Mouse (Mus musculus) heart, postnatal 10 days (tissue): ENCODE data around the gene Hist2h4. TPM values are rescaled to one million over a fixed set of nuclear protein-coding genes. Genes with fewer than 3 reads are reported as not detected.
"Not testable (repeated sequence)": the region's sequence is repeated elsewhere in the genome, so short reads cannot be mapped to it uniquely, and the experiment has no call there.

ENCODE experiments used
- DNase-seq, 2 experiments: peaks; one replicate each; pipeline ENCODE4 v3.0.0; 2021
- intact Hi-C: fragments of 180-260 bp; cut with DNase I; formaldehyde crosslinking; loops from one replicate; pipeline ENCODE4 v1.15.1; 2025
- total RNA-seq, 2 experiments: library from RNA; stranded (reverse); gene quantifications; 2 replicates each; pipeline ENCODE4 v1.2.3; 2021

Gene Hist2h4
- total RNA-seq, result 10 to 100 TPM; 49.8 to 51.8 TPM

GRCm38 (mm10) chr3:96262979-96263550 is at the start of gene Hist2h4:
Gene Hist2h4 (minus strand): TSS chr3:96263311.
- intact Hi-C loops, result no loop called here
- peak; percentile 97 to 98 for DNase-seq

DNA sequence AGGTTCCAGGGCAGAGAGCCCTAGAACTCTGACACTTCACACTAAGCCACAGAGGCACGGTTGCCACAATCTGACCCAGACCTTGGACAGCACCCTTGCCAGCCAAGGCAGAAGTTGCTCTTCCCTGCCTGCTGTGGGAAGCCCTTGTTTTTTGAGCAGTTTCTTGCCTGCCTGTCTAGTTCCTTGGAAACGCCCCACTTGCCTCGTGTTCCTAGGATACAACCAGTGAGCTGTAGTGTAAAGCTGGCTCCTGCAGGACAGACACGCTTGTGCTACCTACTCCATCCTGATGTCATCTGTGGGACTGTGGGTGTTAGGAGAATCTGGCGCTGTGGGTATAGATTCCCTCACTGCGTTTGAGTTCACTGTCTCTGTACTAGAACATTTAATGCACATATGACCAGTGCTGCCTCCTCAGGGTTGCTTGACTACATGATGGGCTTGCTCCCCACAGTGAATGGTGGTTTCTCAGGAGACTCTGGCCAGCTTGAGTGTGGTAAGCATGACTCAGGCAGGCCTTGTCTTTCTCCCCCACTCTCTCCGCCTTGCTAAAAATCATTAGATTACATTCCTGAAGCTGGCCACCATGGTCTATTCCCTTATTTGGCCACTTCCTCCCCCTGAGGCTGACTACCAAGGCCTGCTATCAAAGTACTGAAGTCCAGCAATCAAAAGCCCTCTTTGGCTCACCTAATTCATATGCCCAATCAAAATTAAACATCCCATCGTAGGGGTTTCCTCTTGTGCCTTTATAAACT is 49.4 kb upstream of the Hist2h4 start:
- intact Hi-C loops, result no loop called here
- no peak for DNase-seq

DNA sequence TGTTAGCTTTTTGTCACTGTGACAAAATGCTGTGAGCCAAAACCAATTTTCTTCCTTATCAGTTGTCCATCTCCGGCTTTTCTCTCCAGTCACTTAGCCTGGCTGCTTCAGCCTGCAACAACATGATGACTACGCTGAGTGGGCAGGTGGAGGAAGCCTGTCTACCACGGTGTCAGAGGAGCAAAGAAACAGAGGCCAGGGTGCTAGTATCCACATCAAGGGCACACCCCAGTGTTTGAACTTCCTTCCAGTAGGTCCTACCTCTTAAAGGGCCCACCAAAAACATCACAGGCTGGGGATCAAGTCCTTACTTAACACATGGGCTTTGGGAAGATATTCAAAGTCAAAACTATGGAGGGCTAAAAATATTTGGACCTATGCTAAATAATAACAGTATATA is 46.3 kb upstream of the Hist2h4 start:
- intact Hi-C loops, result no loop called here
- no peak for DNase-seq

- intact Hi-C loops, result no loop called here
- DNase-seq, result no peak
Measured at GRCm38 (mm10) chr3:96306506-96306905, 43.4 kb upstream of the Hist2h4 start.

DNA sequence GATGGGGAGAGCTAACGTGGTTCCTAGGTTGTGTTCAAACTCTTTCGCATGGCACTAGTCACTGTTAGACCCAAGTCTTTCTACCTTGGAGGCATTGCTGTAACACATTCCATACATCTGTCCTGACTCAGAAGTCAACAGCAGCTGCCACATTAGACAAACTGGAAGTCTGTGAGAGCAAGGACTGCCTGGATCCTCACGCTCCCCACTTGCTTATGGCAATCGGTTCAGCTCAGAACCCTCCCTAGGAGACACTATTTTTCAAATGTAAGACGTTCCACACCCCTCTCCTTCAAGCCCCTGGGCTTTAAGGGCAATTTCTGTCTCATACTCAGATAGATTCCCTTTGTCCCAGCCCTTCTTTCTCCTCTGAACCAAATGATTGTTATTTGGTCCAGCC is 39.0 kb upstream of the Hist2h4 start:
- intact Hi-C loops, result no loop called here
- DNase-seq, result no peak

DNA sequence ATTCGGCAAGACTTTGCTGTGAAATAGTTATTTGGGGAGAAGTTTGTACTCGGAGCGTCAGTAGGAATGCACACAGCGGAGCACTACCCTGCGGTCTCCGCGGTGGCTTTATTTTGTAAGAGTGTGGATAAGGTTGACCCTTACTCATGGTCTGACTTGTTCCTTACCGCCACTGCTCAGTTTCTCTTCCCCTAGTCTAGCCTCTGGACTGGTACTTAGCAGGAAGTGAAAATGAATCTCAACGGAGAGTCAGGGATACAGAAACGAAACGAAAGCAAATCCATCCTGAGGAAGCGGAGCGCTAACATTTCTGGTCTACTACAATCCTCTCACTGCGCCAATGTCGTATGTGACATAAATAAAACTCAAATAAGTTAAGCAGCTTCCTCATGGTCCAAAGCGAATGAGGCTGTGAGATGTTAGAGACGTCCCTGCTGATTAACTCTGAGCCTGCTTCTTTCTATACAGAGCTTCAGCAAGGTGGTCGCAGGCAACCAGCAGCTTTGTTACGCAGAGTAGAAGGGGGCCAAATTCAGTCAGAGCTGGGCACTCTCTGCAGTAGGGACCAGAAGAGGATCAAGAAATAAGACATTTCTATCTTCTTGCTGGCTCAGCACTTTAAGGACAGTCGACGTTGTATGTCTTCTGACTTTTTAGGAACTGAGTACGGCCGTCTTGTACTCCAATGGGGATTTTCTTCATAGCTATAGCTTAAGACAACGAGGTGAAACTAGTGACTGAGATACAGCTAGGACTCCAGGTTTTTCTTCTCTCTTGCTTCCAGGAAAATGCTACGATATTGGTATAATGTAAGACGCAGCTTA is 37.8 kb upstream of the Hist2h4 start:
- DNase-seq, result peak; percentile 14 to 18
- intact Hi-C loops, result no loop called here

DNA sequence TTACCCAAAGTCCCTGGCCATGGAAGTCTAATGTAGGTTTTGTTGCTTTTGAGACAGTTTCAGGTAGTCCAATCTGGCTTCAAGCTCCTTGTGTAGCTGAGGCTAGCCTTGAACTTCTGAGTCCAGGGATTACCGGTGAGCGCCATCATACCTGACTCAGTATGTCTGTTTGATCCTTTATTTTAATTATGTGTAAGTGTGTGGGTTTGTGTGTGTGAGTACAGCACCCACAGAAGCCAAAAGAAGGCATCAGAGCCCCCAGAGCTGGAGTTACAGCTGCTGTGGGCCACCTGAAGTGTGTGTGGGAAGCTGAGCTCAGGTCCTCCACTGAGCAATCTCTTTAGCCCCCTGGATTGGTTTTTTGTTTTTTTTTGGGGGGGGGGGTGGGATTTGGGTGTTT is 36.5 kb upstream of the Hist2h4 start:
- no peak for DNase-seq
- intact Hi-C loops, result no loop called here

- intact Hi-C loops, result no loop called here
- DNase-seq, result no peak
Measured at GRCm38 (mm10) chr3:96298360-96298759, 35.2 kb upstream of the Hist2h4 start.

DNA sequence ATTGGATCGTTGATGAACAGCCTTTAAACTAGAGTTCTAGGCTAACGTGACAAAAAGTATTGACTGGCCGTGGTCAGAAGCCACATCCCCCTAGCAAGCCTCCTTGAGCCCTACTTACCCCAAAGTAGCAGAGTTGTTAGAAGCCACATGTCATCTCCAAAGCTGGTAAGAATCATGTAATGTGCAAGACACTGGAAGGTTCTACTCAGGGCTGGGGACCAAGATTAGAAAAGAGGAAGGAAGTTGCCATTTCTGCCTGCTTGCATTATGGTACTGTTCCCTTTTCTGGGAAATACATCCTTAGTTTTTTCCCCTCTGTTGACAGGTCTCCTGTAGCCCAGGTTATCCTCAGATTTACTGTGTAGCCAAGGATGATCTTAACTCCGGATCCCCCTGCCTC is 30.7 kb upstream of the Hist2h4 start, which contains the start of gene Fcgr1:
Gene Fcgr1, minus strand, starts transcription at position 183 of the 400 bp plus-strand sequence.
- intact Hi-C loops, result no loop called here

GRCm38 (mm10) chr3:96293368-96293767 is 30.3 kb upstream of the Hist2h4 start:
- DNase-seq, result no peak
- intact Hi-C loops, result no loop called here

More for the DNA sequence above, 30.7 kb upstream of the Hist2h4 start, which contains the start of gene Fcgr1:
- no peak for DNase-seq

GRCm38 (mm10) chr3:96292641-96293040 is 29.5 kb upstream of the Hist2h4 start:
- intact Hi-C loops, result no loop called here
- no peak for DNase-seq

- DNase-seq, intact Hi-C loops: not testable (repeated sequence)
Measured at GRCm38 (mm10) chr3:96290727-96291126, 27.6 kb upstream of the Hist2h4 start.

DNA sequence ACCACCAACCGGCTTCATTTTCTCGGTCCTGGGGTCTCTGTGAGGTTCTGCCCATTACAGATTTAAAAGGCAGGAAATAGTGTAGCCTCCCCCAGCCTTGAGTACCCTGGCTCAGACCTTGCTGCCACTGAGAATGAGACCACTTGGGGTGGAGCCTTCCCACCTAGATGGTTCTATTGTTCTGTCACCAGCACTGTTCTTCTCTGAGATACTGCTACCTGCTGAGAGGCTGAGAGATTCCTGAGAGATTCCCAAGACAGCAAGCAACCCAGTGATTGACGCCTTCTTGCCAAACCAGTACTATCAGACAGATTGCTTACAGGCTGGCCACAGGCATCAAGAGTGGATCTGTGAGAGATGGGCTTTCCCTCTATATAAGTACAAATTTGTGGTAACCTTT is 26.1 kb upstream of the Hist2h4 start:
- no peak for DNase-seq
- intact Hi-C loops, result no loop called here

GRCm38 (mm10) chr3:96287334-96287733 is 24.2 kb upstream of the Hist2h4 start:
- intact Hi-C loops, DNase-seq: not testable (repeated sequence)

DNA sequence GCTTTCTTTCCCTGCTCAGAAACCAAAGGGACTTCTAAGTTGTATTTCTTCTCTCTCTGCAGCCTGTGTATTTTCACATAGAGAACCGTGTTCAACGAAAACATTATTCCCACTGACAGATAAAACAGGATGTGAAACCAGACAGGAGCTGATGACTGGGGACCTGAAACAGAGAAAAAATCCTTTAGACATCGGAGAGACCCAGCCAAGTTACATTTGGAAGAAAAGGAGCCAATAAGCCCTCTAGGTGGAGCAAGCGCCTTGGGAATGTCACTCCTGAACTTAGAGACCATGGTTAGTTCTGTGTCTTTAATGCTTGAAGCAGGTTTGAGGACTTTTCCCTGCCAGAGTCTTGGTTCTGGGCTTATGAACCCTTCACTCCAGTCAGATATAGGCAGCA is 21.3 kb upstream of the Hist2h4 start:
- intact Hi-C loops, result loop anchor here (5.0 kb wide), 1 partner anchor 158 kb away; no protein-coding TSS in a partner anchor
- peak in 1 of 2 experiments; percentile 48 for DNase-seq

DNA sequence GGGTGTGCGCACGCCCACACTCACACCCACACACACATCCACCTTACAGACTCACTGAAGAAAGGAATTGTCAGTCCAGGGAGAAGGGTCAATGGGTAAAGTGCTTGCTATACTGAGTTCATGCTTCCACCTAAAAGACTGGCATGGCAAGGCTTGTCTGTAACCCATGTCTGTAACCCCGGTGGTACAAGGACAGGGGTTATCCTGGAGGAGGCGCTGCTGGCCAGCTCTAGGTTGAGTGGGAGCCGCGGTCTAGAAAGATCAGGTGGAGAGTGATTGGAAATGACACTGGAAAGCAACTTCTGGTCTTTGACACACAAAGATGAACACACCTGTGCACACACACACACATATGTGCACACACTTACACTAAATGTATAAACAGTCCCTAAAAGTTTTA is 17.5 kb upstream of the Hist2h4 start:
- intact Hi-C loops, result loop anchor here (5.0 kb wide), 1 partner anchor 162 kb away; no protein-coding TSS in a partner anchor
- no peak for DNase-seq

- peak; percentile 93 to 96 for DNase-seq
- intact Hi-C loops, result loop anchor here (2.0 kb wide), 1 partner anchor 223 kb away; no protein-coding TSS in a partner anchor
Measured at GRCm38 (mm10) chr3:96277800-96278624, 14.9 kb upstream of the Hist2h4 start.

- intact Hi-C loops, result no loop called here
- DNase-seq, result peak; percentile 38 to 45
Measured at GRCm38 (mm10) chr3:96277428-96277799, 14.3 kb upstream of the Hist2h4 start.

DNA sequence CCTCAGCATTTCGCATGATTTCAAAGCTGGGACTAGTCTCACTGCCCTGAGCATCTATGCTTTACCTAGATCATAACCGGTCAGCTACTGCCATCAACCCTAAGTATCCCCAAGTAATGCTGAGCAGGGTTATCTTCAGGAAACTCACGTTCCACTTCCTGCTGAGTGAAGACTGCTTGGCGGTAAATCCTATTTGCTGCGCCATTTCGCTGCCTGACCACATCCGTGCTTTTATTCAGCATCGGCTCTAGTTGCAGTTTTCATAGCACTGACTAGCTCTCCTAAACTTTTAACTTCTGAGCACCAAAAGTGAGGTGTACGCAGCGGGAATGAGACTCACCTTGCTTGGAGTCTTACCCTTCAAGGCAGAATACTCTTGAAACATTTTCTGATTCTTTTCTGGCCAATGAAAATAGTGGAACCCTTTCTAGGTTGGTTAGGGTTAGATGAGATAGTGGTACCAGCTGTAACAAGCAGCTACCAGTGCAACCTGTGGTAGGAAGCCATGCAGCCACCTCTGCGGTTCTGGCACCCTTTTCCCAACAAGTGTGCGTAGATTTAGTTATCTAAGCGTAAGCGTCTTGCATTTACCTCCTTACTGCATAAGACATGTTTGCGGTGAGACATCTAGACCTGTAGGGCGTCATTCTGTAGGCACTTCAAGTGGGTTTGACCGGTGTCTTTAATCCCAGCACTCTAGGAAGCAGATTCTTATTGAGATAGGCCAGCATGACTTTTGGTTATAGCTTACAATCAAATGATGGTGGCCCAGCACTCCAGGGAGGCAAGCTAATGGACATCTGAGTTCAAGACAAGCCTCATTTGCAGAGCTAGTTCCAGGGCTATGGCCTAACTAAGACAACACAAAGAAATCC is 10.7 kb upstream of the Hist2h4 start:
- intact Hi-C loops, result no loop called here
- no peak for DNase-seq
